Mouse (Mus musculus) heart, adult 18-20 months (tissue): ENCODE measurements around the gene Gpc6. TPM values are rescaled to one million over a fixed set of nuclear protein-coding genes. Genes with fewer than 3 reads are reported as not detected.

ENCODE experiments used
- DNase-seq, 2 experiments: peaks; one replicate each; pipeline ENCODE4 v3.0.0; 2021 to 2022; ENCODE audit warnings: mixed read lengths in 1 of 2
- total RNA-seq, 2 experiments: library from RNA; stranded (reverse); gene quantifications; 2 replicates each; pipeline ENCODE4 v1.2.3; 2021

Gene Gpc6
- total RNA-seq, 2 experiments from 2014 or later, result 9.7 to 10.5 TPM

DNA sequence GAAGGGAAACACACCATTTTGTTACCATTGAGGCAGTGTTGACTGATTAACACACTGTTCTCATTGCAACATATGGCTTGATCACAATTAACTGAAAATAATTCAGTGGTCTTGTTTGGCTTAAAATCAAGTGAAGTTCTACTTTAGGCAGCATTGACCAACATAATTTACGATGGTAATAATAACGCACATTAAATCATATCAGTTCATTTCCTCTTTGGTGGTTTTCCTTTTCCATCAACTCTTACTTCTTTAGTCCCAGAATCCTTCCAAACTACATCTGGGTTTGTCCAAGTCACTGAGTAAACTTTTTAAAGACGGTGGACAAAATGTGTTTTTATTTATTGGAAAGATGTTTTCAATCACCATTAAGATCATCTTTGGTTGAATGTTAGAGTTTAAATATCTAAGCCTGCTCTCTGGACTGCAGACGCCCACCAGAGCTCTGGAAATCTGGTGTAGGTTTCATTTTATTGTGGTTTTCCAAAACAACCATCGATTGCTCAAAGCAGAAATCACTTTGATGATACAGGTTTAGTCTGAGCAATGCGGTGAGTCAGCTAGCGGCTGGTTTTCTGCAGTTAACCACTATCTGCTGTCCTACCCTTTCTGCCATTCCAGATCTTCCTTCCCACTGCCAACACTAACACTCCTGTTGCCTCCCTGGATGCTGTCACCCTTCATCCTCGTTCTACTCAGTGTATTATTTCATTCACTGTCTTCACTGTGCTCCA is 314.7 kb downstream of the Gpc6 start:
- no peak for DNase-seq

DNA sequence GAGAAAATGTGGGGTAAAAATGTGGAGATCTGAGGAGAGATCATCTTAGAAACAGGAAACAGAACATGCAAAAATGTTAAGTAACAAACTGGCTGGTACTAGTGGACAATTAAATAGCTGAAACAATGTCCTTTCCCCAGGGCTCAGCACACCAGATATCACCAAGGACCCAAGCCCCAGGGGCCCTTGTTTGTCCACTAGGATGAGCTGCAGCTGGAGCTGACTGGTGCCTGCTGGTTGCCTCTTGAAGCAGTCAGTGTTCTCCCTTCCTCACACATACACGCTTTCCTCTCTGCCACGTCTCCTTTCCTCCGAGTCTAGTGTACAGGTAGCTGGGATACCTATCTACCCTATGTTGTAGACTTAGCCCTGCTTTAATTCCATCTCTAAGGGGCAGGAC is 320.5 kb downstream of the Gpc6 start:
- peak in 1 of 2 experiments; percentile 18 for DNase-seq

DNA sequence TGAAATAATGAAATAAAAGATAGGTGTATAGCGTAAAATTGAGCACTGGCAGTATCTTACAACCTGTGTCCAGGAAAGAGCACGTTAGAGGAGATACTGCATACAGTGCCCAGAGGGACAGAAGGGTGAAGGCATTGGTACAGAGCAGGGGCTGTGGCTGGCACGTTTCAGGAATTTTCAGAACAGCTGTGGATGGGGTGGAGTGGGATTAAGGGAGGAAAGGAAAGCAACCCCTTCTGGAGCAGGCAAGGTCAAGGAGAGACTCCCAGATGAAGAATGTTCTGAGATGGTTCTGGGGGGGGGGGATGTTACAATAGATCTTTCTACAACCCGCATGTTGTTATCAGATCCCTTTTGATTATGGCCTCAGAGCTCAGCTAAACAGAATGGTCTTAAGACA is 331.1 kb downstream of the Gpc6 start:
- no peak for DNase-seq

DNA sequence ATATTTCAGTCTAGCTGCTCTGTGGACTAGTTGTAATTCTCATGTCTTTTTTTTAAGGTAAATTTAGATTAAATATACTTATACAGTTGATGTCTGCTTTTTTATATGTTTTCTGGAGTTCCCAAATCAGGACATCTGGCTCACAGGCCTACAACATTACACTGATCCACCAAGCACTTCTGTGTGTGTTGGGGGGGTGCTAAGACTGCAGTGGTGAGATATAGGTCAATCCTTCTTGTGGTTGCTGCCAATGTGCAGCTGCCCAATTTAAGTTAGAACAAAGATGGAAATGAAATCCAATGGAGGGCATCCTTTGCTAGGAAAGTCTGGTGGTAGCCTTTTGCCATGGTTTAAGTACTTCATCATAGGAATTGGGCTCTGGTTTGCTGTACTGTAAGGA is 340.5 kb downstream of the Gpc6 start:
- no peak for DNase-seq

DNA sequence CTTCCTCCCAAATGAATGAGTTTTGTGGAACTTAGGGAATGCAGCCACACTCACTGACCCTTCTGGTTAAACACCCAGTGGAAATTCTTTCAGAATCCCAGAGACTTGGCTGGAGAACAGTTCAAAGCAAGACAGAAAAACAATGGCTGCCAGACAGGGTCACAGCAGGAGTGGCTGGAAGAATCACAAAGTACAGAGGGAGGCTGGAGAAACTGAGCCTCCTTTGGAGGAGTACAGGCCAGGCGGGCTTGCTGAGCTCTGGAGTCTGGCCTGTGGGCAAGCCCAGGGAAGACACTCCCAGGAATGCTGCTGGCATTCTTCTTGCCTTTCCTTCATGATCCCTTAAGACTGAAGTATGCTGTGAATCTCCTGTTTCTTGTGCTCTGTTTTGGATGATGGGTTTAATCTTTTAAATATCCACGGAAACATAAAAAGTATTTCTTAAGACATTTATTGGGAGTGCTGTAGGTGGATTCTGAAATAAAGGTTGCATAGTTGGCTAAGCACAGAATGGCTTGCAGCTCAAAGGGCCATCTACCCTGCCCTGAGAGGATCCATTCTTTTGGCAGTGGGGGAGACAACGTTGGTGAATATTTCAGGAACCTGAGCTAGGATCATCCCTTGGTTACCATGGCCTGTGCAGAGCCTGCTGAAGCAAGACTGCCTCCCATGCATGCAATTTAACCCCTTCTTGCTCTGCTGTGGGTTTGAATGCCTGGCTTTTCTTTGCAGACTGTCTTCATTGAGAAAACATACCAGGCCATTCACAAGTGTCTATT is 342.9 kb downstream of the Gpc6 start:
- peak; percentile 8 to 10 for DNase-seq

DNA sequence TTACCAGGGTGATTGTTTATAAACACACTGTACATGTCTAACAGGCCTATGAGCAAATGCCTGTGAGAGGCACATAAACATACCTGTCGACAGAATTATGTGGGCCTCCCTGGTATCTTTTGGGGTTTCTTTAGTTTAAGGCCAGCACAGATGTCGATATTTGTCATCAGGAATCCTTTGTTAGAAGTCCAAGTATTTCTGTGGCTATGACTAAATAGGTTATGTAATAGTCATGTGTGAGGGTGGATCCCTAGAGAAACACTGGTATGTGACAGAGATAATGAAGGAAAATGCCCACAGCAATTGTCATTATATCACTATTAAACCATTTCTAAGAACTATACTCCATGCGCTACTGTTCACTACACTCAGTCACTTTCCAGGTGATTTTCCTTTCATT is 358.5 kb downstream of the Gpc6 start:
- DNase-seq, result no peak

DNA sequence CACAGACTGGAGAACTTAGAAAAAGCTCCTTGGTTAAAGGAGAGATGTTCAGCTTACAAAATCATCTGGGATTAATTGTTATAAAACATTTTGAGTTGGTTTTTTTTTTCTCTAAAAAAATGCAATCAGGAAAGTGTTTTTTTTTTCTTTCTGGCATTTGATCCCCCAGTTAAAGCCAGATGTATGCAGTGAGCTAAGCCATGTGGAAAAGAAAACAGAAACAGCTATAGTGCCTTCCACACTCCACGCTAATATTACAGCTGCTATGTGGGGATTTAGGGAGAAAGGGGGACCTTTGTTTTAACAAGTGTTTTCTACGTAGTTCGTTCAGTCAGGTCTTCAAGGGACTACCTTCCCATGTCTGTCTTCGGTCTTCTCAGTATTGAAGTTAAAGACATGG is 368.6 kb downstream of the Gpc6 start:
- no peak for DNase-seq

DNA sequence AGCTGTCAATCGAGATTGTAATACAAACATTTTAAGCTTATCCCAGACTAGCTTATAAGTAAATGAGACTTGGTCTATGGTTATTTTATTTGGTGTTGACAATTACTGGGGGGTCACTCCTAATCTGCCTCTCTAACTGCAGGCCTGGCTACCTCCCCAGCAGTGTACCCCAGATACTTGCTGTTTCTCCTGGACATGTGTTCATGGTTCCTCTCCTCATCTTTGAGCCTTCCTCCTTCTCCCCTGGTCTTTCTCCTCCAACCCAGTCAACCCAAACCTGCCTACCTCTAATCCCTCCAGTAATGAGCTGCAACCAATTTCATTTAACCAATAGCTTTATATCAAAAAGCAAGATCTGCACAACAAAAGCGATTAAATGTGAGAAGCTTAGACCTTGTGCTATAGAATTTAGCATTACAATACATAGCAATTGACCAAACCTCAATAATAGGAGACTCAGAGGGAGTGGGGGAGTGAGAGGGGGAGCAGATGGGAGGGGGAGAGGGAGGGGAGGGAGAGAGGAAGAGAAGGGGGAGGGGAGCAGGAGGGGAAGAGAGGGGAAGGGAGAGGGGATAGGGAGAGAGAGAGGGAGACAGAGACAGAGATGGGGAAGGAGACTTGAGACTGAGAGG is 371.2 kb downstream of the Gpc6 start:
- no peak for DNase-seq

DNA sequence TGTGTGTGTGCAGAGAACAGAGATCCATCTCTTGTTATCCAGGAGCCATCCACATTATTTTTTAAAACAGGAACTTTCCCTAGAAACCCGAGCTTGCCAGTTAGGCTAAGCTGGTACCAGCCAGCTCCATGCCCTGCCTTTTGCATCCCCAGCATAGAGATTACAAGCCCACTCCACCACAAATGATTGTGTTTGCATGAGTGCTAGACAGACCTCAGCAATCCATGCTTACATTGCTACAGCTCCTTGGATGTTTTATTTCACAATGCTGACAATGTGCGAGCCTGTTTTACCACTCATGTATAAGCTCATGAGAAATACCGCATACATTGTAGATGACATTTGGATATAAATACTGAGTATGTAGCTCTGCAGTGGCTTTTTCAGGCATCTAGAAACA is 375.9 kb downstream of the Gpc6 start:
- DNase-seq, result no peak

DNA sequence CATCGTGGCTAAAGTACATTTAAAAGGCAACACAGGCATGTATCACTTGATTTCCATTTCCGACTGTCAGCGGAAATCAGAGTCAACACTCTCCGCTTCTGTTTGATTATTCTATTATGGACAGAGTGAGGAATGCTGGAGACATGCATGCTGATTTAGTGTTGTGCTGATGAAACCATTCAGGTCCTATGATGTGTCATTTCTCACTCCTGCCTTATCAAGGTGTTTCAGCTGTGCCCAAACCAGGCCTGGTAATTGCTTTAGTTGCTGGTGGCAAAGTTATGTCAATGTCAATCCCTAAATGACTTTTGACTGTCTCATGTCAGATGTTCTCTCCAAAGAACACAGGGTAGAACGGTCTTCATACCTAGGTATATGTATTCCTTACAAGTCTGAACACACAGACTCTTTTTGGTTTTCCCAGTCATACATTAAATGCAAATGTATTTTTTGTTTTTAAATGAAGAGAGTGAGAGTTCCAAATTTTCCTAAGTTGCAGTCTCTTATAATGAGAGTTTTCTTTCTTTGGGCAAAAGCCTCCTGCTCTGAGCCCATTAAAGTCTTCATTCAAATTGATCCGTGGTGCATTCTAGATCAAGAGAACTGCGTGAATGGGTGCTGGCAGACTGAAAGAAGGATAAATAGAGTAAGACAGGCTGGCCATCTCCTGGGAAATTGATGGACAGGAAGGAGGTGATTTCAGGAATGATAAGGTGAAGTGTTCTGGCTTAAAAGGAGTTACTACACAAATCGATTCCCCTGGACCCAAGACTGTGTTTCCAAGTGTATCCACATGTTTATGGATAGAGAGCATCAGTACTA is 379.0 kb downstream of the Gpc6 start:
- DNase-seq, result no peak

DNA sequence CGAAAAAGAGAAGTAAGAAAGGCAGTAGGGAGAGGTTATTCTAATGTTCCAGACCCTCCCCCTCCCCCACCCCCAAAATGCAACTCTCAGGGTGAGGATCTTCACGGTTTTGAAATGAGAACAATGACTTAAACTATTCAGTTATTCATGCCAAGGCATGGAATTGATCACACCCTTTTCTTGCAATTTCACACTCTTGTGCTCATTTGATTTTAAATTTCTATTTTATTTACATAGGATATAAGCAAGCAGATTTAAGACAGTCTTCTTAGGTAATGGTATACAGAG is 379.6 kb downstream of the Gpc6 start:
- DNase-seq, result no peak

DNA sequence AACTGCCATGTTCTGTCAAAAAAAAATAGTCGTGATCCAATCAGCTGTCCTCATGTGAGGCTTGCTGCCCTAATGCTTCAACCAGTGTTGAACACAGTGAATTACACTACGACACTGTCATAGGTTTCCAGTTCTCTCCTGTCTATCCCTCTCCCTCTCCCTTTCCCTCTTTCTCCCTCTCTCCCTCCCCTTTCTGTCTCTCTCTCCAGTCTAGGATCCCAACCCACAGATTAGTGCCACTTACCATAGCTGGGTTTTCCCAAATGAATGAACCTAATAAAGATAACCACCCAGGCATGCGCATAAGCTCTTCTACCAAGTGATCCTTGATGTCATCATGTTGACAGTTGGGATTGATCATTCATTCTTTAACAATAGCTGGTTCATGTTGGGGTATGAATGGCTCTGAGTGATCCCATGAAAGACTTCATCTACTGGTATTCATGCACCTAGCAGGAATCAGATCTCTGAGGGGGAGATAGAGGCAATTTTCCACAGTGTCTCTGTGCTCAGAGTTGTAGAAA is 384.9 kb downstream of the Gpc6 start:
- DNase-seq, result no peak

DNA sequence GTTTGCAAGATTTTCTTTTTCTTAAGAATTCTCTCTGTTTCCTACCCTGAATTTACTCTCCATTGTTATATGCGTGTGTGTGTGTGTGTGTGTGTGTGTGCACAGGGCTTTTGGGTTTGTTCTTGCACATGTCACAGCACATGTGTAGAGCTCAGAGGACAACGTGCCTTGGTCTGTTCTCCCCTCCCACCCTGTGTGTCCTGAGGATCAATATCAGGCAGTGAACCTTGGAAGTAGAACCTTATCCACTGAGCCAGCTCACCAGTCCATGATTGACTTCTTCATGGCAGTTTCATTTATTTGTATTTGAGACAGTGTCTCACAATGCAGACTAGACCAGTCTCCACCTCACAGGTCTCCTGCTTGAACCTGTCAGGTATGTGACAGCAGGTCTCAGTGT is 399.1 kb downstream of the Gpc6 start:
- DNase-seq, result no peak

DNA sequence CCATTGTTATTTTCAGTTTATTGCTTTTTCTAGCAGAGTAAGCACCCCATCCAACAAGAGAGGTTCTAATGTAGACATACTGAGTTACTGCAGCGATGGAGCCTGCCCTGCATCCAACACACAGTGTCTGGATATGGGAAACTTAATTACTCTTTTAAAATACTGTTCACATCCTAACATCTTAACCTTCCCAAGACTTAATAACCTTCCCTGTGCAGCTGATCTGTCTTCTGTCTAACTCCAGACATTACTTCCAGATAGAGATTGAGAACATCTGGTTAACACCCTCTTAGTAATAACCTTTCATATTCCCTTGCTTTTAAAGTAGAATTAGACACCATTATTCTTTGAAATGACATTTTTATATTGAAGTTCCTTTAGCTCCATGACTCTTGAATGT is 407.1 kb downstream of the Gpc6 start:
- DNase-seq, result no peak

DNA sequence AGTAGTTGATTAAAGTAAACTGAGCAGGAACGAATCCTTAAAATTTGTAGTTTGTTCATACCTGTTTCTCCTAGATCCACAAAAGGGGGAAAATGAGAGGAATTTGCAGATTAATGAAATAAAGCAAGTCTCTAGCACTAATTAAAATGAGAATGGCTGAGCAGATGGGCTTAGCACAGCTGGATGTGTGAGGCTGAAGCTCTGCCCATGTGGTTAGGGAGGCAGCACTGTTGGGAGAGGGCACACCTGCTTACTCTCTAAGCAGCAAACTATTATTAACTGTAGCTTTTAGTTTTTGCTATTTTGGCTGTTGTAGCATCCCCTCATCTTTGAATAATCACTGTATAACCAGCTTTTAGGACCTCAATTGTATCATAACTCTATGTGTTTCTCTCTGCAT is 412.2 kb downstream of the Gpc6 start:
- DNase-seq, result no peak

DNA sequence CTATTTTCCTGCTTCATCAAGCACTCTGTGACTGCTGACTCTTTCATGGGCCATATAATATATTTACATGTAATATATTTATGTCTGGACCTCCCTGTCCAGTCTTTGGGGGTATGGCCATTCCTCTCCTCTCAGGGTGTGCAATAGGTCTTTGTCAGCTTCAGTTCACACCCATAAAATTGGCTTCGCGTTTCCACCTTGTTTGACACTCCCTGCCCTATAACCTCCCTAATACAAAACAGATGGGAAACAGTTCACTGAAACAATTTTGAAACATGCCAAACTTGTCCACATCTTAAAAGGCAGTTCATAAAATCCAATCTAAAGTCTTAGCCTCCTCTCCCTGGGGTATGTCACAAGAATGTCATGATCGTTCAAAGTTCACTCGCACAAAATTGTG is 415.4 kb downstream of the Gpc6 start:
- DNase-seq, result no peak

DNA sequence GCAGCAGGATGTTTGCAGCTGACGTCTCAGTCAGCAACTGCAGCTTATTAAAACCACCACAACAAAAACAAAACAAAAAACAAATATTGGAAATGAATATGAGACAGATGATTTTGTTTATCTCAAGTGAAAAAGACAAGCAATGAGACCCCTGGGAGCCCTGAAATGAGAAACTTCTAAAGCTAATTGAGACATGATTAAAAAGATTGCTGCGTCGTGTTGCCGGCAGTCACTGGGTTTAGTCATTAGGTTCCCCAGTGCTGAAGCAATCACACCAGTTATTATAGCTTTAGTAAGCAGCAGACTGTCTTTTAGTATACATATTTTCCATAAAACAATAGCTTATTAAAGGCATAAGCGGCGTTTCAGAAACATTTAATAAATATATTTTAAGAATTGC is 419.4 kb downstream of the Gpc6 start:
- no peak for DNase-seq

DNA sequence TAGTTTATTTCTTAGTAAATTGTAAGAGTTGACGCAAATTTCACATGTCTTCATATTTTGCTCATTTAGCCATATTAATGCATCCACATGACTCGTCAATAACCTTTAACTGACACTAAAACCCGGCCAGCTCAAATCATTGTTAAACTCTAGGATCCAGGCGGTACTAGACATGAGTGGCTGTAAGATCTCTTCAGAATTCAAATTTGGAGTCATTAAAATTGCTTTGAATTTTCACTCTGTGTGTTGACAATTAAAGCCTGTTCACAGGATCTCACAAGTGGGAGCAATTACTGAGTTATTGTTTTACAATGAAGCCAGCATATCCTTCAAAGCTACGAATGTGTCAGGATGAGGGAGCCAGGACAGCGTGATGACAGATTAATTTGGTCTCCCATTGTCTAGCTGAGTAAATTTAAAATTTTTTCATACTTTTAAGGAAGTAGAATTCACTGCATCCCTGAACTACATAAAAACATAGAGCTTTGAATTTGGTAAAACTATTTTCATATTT is 421.3 kb downstream of the Gpc6 start:
- no peak for DNase-seq

DNA sequence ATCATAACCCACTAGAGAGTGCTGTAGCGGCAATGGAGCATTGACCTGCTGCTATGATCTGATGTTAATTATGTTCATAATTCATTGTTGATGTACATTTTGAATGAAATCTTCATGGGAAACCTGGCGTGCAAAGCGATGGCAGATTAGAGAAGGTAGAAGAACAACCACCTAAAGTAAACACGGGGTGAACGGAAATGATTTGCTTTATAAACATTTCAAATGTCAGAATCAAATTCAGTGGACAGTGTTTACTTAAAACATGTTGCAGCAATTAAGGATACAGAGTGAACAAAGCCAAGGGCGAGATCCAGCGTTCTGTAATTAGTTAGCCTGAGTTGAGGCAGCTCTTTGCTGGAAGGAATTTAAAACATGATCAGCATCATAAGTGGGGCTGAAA is 426.2 kb downstream of the Gpc6 start:
- DNase-seq, result no peak

DNA sequence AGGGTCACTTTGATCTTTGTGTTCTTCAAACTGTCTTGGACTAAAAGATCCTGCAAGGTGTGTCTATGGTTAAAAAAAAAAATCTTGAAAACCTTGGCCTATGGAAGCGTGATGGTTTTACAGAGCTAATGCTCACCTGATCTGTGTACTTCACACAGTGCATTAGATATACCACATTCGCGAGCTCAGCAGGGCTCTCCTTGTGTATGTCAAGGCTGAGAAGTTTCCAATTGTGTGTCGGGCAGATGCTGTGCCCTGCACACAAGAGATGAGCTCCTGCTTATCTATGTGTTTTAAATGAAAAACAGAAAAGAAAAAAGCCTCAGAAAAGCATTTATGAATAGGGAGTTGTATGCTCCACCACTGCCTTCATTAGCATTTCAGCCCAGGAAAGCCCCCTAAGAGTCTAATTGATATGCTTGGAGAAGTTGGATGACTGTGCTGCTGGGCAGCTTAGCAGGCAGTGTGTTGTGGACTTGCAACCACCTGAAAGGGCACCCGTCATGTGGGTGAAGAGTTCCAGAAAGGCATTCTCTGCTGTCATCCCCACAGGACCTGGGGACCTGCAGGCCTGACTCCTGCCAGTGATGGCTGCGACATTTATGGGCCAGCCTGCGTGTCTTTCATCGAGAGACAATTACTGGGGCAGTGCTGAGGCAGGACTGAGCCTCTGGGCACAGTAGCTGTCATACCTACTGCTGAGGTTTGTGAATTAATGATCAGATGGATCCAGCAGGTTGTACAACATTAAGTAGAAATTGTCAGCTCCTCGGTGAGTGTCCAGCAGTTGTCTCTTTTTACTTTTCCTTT is 436.2 kb downstream of the Gpc6 start:
- no peak for DNase-seq

DNA sequence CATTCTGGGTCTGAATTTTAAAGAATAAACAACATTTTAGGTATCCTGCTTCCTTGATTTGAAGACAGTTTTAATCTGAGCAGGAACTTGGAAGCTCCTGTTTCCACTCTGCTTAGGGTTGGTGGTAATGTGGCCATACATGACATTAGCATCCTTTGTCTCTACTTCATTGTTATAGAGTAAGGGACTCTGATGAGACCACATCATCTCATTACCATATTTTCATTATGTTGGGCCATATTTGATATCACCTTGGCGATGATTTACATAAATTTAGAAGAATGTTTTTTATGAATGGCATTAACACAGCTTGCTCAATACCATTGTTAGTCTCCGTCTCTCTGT is 436.8 kb downstream of the Gpc6 start:
- no peak for DNase-seq
